7 mouse cellular contexts compared by ENCODE assay signal in genomic region chr9:106885901-106886731, GRCm38 (mm10). TPM values are rescaled to one million over a fixed set of nuclear protein-coding genes. Genes with fewer than 3 reads are reported as not detected.
DNase-seq lines count a peak whose midpoint lies in the region.

No protein-coding gene starts in this region.

- H3K9me3 ChIP-seq in erythroblast, embryonic 14.5 days (ENCODE audit: control insufficient read depth, low read length) = 0 out of 2 replicates have a peak, but pooled peaks cover 2% of the 10 kb centered on the region
- no peaks in the 10 kb centered on the region for H3K9me3 ChIP-seq in limb, embryonic 10.5 days (replicated peaks)
- no peaks in the 10 kb centered on the region for H3K9me3 ChIP-seq in midbrain, embryonic 10.5 days (replicated peaks)

- peak overlapping the region; percentile 97 for H3K4me3 ChIP-seq in erythroblast, embryonic 14.5 days (replicated peaks)
- H3K4me3 ChIP-seq in limb, embryonic 10.5 days = peak overlapping the region; percentile 95
- peak overlapping the region; percentile 96 for H3K4me3 ChIP-seq in midbrain, embryonic 10.5 days

- peaks cover 83% of the 10 kb centered on the region for H3K36me3 ChIP-seq in erythroblast, embryonic 14.5 days (ENCODE audit: control insufficient read depth)
- H3K36me3 ChIP-seq in limb, embryonic 10.5 days = peaks cover 80% of the 10 kb centered on the region
- H3K36me3 ChIP-seq in midbrain, embryonic 10.5 days = peaks cover 82% of the 10 kb centered on the region

- H3K4me1 ChIP-seq in erythroblast, embryonic 14.5 days (ENCODE audit: control insufficient read depth) = peaks cover 74% of the 10 kb centered on the region
- peaks cover 79% of the 10 kb centered on the region for H3K4me1 ChIP-seq in limb, embryonic 10.5 days
- H3K4me1 ChIP-seq in midbrain, embryonic 10.5 days = peaks cover 87% of the 10 kb centered on the region

- H3K27ac ChIP-seq in limb, embryonic 10.5 days = peak overlapping the region; percentile 99
- H3K27ac ChIP-seq in midbrain, embryonic 10.5 days (replicated peaks) = peak overlapping the region; percentile 99

- peak; percentile 49 for DNase-seq in MN1 (ENCODE audit: low spot score)
- peak; percentile 76 for DNase-seq in brain, adult 2 months (ENCODE audit: low read depth, low spot score)
- peak; percentile 57 for DNase-seq in heart, postnatal 4 days
- DNase-seq in limb, embryonic 10.5 days (ENCODE audit: low spot score) = peak; percentile 69
- DNase-seq in midbrain, embryonic 10.5 days (ENCODE audit: low spot score) = peak; percentile 61
- DNase-seq in spleen, postnatal 14 days (ENCODE audit: low spot score in 2 of 2) = peak; percentile 22 to 51

- under 1% methylated on average over 100 of the region's 107 CpGs for WGBS in limb, embryonic 10.5 days
- under 1% methylated on average over 99 of the region's 107 CpGs for WGBS in midbrain, embryonic 10.5 days

- no peaks in the 10 kb centered on the region for H3K27me3 ChIP-seq in erythroblast, embryonic 14.5 days (ENCODE audit: control insufficient read depth)
- H3K27me3 ChIP-seq in limb, embryonic 10.5 days (ENCODE audit: low read depth, poor library complexity, severe bottlenecking) = no peaks in the 10 kb centered on the region
- H3K27me3 ChIP-seq in midbrain, embryonic 10.5 days (ENCODE audit: low read depth, poor library complexity, severe bottlenecking) = no peaks in the 10 kb centered on the region

RNA-seq across cellular contexts. Expression of gene Rbm15b, which starts 1.1 kb away (rescaled TPM):
- 1.4 and 1.9 TPM in 2 replicates for polyA plus RNA-seq in erythroblast, embryonic 14.5 days (2012)
- 10 to 100 TPM; 21.6 to 26.1 TPM for total RNA-seq in heart, postnatal 4 days (2021)
- polyA plus RNA-seq in limb, embryonic 10.5 days (2016; fragmentation: Nextera tagmentation; extraction: Ambion mirVana) = 17.9 and 20.4 TPM in 2 replicates
- polyA plus RNA-seq in midbrain, embryonic 10.5 days (2016; fragmentation: Nextera tagmentation; extraction: Ambion mirVana) = 15.0 and 15.5 TPM in 2 replicates

RNA-seq across cellular contexts. Expression of gene Manf, which starts 5.7 kb away (rescaled TPM):
- 7.1 and 10.6 TPM in 2 replicates for polyA plus RNA-seq in erythroblast, embryonic 14.5 days (2012)
- total RNA-seq in heart, postnatal 4 days (2021) = 100 to 1,000 TPM; 137 to 160 TPM
- 290 and 342 TPM in 2 replicates for polyA plus RNA-seq in limb, embryonic 10.5 days (2016; fragmentation: Nextera tagmentation; extraction: Ambion mirVana)
- 231 and 297 TPM in 2 replicates for polyA plus RNA-seq in midbrain, embryonic 10.5 days (2016; fragmentation: Nextera tagmentation; extraction: Ambion mirVana)

Comparison
In these comparisons a context has a peak if more than half of its experiments do, and no peak if none do; other contexts are left out.
1. Peak in every context shown above with its lines: DNase-seq, H3K4me3 ChIP-seq and H3K27ac ChIP-seq.
2. RNA of gene Manf, which starts 5.7 kb away (polyA plus RNA-seq): 231 to 297 TPM in midbrain, embryonic 10.5 days and 290 to 342 TPM in limb, embryonic 10.5 days; 7.1 to 10.6 TPM in erythroblast, embryonic 14.5 days; every median in the first group is over 10 times any median in the second.